Mouse (Mus musculus) cerebellum, adult 18-20 months (tissue): Measurements from ENCODE around the gene Espnl.

Experiments used
- DNase-seq, 2 experiments: peaks; one replicate each; pipeline ENCODE4 v3.0.0; 2021

The Espnl gene

GRCm38 (mm10) chr1:91321760-91322438 lies at the start of gene Espnl:
Gene Espnl, plus strand, starts transcription at chr1:91322075.
- DNase-seq: peak; percentile 36 to 41

DNA sequence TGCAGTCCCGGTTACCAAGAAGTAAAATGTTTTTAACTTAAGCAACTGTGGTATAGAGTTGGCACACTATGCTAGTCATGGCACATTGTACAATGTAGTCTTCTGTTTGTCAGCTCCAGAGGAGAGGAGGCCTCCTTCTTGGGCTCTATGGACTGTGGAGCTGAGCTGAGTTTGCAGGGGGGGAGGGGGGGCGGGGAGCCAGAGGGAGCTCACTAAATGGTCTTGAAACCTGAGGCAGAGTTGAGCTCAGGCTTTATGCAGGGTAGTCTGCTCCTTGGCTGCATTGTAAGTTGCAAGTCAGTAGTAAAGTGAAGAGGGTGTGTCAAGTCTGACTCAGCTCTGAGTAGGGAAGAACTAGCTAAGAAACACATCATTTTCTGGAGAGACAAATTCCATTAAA lies 49.6 kb upstream of the Espnl start:
- no peak for DNase-seq

- DNase-seq: peak; percentile 29 to 34
Measured at GRCm38 (mm10) chr1:91276581-91276980, 45.3 kb upstream of the Espnl start.

GRCm38 (mm10) chr1:91277480-91277879 lies 44.4 kb upstream of the Espnl start:
- no peak for DNase-seq

- no peak for DNase-seq
Measured at GRCm38 (mm10) chr1:91278410-91279119, 43.3 kb upstream of the Espnl start.

- no peak for DNase-seq
Measured at GRCm38 (mm10) chr1:91279126-91279525, 42.7 kb upstream of the Espnl start.

DNA sequence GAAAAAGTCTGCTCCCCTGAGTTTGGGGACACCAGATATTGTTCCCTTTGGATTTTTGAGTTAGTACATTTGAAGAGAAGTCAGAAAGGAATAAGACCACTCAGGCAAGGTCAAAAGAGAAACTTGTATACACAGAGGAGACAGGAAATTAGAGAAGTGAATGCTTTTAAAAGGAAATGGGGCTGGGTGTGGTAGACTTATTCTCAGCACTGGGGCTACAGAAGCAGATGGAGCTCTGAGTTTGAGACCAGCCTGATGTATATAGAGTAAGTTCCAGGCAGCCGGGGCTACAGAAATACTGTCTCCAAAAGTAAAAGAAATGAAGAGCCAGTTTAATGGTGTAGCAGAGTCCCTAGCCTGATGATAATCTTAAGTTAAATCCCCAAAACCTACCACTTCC lies 39.3 kb upstream of the Espnl start:
- DNase-seq: no peak

DNA sequence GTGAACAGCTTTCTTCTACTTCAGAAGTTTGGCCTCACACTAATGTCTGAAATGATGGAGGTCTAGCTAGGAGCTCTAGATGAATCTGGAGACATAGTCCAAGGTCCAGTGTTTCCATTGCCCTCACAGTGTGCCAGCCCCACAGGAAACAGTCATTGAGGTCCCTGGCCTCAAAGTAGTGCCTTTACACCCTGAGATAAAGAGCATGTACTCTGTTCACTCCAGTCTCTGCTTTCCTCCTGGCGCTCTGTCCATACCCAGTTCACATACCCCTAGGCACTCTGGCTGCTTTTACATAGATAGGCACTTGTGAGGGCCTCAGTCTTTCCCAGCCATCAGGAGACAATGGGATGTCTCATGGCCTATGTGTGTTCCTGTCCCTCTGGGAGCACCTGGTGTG lies 32.5 kb upstream of the Espnl start:
- no peak for DNase-seq

DNA sequence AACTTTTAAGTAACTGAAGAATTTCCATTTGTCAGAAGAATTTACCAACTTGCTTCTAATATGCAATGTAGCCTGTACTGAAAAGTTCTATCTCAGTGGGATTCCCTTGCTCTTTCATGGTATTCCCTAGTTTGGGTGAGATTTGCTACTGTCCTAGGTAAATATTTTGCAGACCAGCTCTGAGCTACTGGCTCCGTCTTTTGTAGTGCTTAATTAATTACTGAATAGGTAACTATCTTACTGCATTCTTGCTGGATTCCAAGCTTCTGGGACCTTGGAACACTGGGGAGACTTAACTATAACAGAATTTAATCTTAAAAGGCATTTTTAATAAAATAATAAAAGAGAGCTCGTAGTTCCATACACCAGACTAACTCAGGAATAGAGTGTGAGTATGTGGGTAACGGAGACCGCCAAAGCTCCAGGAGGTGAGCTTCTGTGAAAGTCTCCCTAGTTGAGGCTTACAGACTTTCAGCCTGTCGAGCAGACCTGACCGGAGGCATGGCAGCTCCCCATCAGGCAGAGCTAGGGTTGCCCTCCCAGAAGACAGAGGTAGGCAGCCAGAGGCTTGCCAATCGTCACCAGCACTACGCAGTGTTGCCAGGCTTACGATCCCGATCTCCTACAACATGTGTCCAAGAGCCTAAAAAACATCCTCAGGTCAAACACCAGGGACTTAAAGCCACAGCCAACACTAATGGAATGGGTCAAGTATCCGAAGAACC lies 29.6 kb upstream of the Espnl start:
- DNase-seq: no peak

- DNase-seq: no peak
Measured at GRCm38 (mm10) chr1:91295544-91295943, 26.3 kb upstream of the Espnl start.

DNA sequence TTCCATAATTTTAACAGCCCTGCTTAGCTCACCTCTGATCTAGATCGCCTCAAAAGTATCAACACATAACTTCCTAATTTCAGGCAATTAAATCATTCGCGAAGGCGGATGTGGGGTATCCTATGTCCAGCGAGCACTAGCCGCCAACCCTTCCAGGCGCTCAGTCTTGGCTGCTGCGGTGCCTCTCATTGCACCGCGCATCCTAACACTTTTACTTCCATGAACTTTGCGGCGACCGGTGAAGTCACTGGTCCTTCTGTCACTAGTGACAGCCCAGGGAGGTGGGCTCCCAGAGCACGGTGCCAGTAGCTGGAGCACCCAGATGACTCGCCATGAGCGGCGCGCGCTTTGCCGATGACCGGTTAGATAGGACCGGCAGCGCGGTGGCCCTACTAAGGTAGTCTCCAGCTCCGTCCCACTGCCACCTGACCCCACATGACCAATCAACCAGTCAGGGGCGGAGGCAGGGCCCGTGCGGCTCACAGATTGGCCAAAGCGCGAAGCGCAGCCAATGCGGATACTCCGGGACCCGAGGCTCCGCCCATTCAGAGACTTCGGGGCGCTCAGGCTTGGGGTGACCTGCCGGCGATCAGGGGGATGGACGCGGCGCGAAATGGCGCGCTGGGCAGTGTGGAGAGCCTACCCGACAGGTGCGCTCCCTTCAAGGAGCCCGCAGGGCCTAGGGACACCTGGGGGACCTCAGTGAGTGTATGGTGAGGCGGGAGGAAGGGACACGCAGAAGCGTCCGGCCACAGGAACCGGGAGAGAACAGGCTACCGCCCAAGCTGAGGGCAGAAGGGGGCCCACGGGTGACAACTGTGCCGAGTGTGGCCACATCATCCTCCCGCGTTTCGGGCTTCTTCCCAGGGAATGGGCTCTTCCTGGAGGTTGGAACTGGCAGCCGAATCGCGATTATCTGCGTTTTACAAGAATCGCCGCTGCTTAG lies 23.8 kb upstream of the Espnl start, which contains the start of gene Scly:
Scly (plus strand) TSS at position 540 of the 946 bp plus-strand sequence.
- peak; percentile 96 to 99 for DNase-seq

- no peak for DNase-seq
Measured at GRCm38 (mm10) chr1:91299026-91299706, 22.7 kb upstream of the Espnl start.

GRCm38 (mm10) chr1:91299707-91300426 lies 22.0 kb upstream of the Espnl start:
- DNase-seq: peak; percentile 33 to 40

GRCm38 (mm10) chr1:91301206-91301920 lies 20.5 kb upstream of the Espnl start:
- DNase-seq: no peak

GRCm38 (mm10) chr1:91302021-91302420 lies 19.9 kb upstream of the Espnl start:
- no peak for DNase-seq

DNA sequence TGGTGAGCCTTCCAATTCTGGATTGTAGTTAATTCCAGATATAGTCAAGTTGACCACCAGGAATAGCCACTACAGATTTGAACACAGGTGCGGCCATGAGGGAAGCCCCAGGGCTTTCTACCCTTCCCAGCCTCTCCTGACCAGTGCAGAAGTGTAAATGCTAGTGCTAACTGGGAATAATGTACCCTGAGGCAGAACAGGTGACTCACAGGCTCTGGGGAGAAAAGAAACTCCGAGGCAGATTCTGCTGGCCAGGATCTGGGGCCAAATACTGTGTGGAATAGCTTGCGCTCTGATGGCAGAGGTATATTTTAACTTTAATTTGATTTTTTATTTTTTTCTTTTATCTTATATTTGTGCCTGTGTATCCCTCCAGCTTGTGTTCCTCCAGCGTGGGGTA lies 17.3 kb upstream of the Espnl start:
- no peak for DNase-seq

- no peak for DNase-seq
Measured at GRCm38 (mm10) chr1:91309366-91310085, 12.3 kb upstream of the Espnl start.

DNA sequence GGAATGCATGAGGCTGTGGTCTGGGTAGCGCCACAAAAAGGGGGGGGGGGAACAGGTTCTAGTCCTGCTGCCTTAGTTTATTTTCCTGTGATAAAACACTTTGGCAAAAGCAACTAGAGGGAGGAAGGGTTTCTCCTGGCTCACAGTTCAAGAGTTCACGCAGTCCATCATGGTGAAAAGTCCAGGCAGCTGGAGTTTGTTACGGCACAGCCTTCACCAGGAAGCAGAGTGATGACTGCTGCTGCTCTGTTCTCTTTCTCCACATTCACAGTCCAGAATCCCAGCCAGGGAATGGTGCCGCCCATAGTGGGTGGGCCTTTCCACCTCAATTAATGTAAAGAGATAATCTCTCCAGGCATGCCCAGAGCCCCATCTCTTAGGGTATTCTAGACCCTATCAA lies 9.6 kb upstream of the Espnl start:
- DNase-seq: no peak

- DNase-seq: no peak
Measured at GRCm38 (mm10) chr1:91313251-91313650, 8.6 kb upstream of the Espnl start.

- DNase-seq: no peak
Measured at GRCm38 (mm10) chr1:91317656-91318055, 4.2 kb upstream of the Espnl start.
